Mouse (Mus musculus): Measurements from ENCODE around the gene Klhl3.

DNA sequence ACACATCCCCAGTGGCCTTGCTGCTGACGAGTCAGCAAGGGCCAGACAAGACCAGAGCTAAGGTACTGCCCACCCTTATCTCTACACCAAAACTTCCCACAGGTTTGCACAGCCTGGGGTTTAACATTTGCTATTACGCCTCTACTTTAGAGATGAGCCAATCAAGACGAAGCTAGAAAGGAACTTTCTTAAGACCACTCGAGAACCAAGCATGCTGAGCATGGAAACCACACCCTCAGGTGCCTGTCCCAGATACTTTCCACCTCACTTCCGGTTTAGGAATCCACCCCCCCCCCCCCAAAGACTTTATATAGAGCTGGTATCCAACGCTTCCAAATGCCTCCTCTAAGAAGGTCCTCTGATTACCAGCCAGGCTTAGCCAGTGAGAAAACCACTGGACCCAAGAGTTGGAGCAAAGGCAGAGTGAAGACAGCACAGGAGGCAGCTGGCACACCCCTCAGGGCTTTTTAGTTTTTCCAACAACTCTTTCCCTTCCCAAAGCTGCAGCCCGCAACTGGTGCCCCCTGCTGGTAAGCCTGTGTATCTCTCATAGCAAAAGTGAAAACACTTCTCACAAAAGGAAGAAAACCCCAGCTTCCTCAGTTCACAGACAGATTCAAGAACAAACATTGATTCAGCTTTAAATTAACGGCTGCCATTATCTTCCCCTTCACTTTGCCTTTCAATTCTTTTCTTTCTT lies 4.1 kb upstream of the Klhl3 start:
- TF ChIP-seq CTCF (conservative IDR thresholded peaks at IDR 0.05; ENCODE audit: low read length) = peak; percentile 89
- no peak for TF ChIP-seq NANOG (IDR thresholded peaks at IDR 0.05; ENCODE audit: borderline replicate concordance, low read length)
- TF ChIP-seq POU5F1 (IDR thresholded peaks at IDR 0.05; ENCODE audit: borderline replicate concordance, low read length) = no peak

Measured in E14TG2a.4 (cell line).